Mouse (Mus musculus) liver, embryonic 14.5 days (tissue): ENCODE results near the gene Exoc4.

Experiments
- CTCF ChIP-seq: IDR thresholded peaks from 2 replicates; pipeline ENCODE4 v1.5.1; 2016; ENCODE audit warnings: antibody characterized with exemption, low read depth, control low read depth
- EP300 ChIP-seq: IDR thresholded peaks from 2 replicates; pipeline ENCODE4 v1.6.1; 2016; ENCODE audit warnings: antibody characterized with exemption, low read depth

DNA sequence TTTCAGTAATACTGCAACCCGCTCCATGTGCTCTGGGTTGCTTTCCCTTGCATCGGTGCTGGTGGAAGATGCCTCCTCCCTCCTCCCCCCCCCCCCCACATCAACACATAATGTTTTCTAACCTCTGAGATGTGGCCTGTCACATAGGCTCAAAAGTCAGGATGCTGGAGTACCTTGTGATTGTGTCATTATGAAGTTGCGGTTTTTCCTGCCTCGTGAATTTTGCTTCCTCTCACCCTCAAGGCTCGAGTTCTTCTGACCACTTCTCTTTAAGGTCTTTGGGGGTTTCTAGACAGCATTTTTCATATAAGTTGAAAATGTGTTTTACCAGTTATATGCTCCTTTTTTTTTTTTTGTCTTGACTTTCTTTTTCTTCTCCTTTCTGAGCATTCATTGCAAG is 507.1 kb downstream of the Exoc4 start:
- TF ChIP-seq CTCF (no peak), EP300 (no peak)
